Mouse (Mus musculus) forebrain, embryonic 10.5 days (tissue): ENCODE results near the gene Vmn2r117. TPM values are rescaled to one million over a fixed set of nuclear protein-coding genes. Genes with fewer than 3 reads are reported as not detected.
"Not testable (repeated sequence)": the region's sequence is repeated elsewhere in the genome, so short reads cannot be mapped to it uniquely, and the experiment has no call there.

Source experiments
- DNase-seq: peaks from one replicate; pipeline ENCODE4 v3.0.0-alpha.2; 2017; ENCODE audit warnings: low spot score; ENCODE audit errors: extremely low spot score
- H3K27ac ChIP-seq: fragments of 300-500 bp; sonication (generic); 2 replicates; pipeline ENCODE4 v1.5.1; 2016; ENCODE audit warnings: mild to moderate bottlenecking
- H3K27me3 ChIP-seq: fragments of 300-500 bp; sonication (generic); 2 replicates; pipeline ENCODE4 v1.6.1; 2016; ENCODE audit warnings: mild to moderate bottlenecking; ENCODE audit not compliant: poor library complexity, severe bottlenecking
- H3K36me3 ChIP-seq: fragments of 300-500 bp; sonication (generic); replicated peaks from 2 replicates; pipeline ENCODE4 v1.6.1; 2016; ENCODE audit warnings: mild to moderate bottlenecking, moderate library complexity
- H3K4me1 ChIP-seq: fragments of 300-500 bp; sonication (generic); 2 replicates; pipeline ENCODE4 v1.6.1; 2016
- H3K4me3 ChIP-seq: fragments of 300-500 bp; sonication (generic); 2 replicates; pipeline ENCODE4 v1.5.1; 2016; ENCODE audit warnings: mild to moderate bottlenecking, moderate library complexity
- H3K9me3 ChIP-seq: fragments of 300-500 bp; sonication (generic); 2 replicates; pipeline ENCODE4 v1.6.1; 2016; ENCODE audit warnings: mild to moderate bottlenecking, moderate library complexity
- WGBS: fragments of 180-500 bp; shearing (Covaris S2); methylation state at CpG from one replicate; pipeline ENCODE4 v1.1.7; 2016; 5-methylcytosine and 5-hydroxymethylcytosine counted together
- polyA plus RNA-seq: library from polyadenylated mRNA; unstranded; fragments of >200 nt; fragmentation: Nextera tagmentation; extraction: Ambion mirVana; gene quantifications from 2 replicates; pipeline ENCODE4 v1.2.1, GENCODE M21; 2016

Vmn2r117 gene
- not detected in 2 replicates for polyA plus RNA-seq

- H3K27me3 ChIP-seq, H3K9me3 ChIP-seq, H3K4me3 ChIP-seq, H3K36me3 ChIP-seq, H3K27ac ChIP-seq, H3K4me1 ChIP-seq, DNase-seq: not testable (repeated sequence)
- WGBS = 57% methylated on average over 1 of the region's 1 CpGs
Observed at GRCm38 (mm10) chr17:23479599-23479998, at the start of gene Vmn2r117. TSS of gene Vmn2r117 (minus strand) at chr17:23479699.

- not testable (repeated sequence) for H3K9me3 ChIP-seq, H3K36me3 ChIP-seq, DNase-seq, H3K4me1 ChIP-seq, H3K27me3 ChIP-seq, H3K4me3 ChIP-seq, H3K27ac ChIP-seq
- 72% methylated on average over 30 of the region's 30 CpGs for WGBS
Observed at GRCm38 (mm10) chr17:23522941-23523732, 43.6 kb upstream of the Vmn2r117 start.

GRCm38 (mm10) chr17:23518701-23519423, 39.4 kb upstream of the Vmn2r117 start:
- H3K27me3 ChIP-seq = no peaks in the 10 kb centered on the region
- H3K4me1 ChIP-seq = no peaks in the 10 kb centered on the region
- WGBS = 74% methylated on average over 2 of the region's 2 CpGs
- no peaks in the 10 kb centered on the region for H3K36me3 ChIP-seq
- H3K9me3 ChIP-seq = peaks cover 7% of the 10 kb centered on the region; the same call in 1 of the 2 replicates
- DNase-seq = no peak
- no peak overlapping the region for H3K27ac ChIP-seq
- no peak overlapping the region for H3K4me3 ChIP-seq

GRCm38 (mm10) chr17:23433150-23433679, 46.3 kb downstream of the Vmn2r117 start:
- no peak overlapping the region for H3K4me3 ChIP-seq
- WGBS = 81% methylated on average over 6 of the region's 6 CpGs
- H3K27me3 ChIP-seq = no peaks in the 10 kb centered on the region
- H3K4me1 ChIP-seq = no peaks in the 10 kb centered on the region
- H3K27ac ChIP-seq = no peak overlapping the region
- no peak for DNase-seq
- H3K9me3 ChIP-seq = peaks cover 22% of the 10 kb centered on the region
- no peaks in the 10 kb centered on the region for H3K36me3 ChIP-seq

Other genes with a start within 250 kb of the Vmn2r117 start
- not detected in 2 replicates for gene Vmn2r114, start 167.2 kb downstream of the Vmn2r117 start, polyA plus RNA-seq
- not detected in 2 replicates for gene Vmn2r115, start 136.0 kb downstream of the Vmn2r117 start, polyA plus RNA-seq
- not detected in 2 replicates for gene Vmn2r116, start 95.1 kb downstream of the Vmn2r117 start, polyA plus RNA-seq
- 27.6 and 29.9 TPM in 2 replicates for gene Zfp213, start 84.5 kb upstream of the Vmn2r117 start, polyA plus RNA-seq
- gene Zfp13, start 119.8 kb upstream of the Vmn2r117 start, polyA plus RNA-seq = 22.1 and 22.2 TPM in 2 replicates
- 0.42 and 0.65 TPM in 2 replicates for gene Zscan10, start 121.2 kb upstream of the Vmn2r117 start, polyA plus RNA-seq
- gene Mmp25, start 165.6 kb upstream of the Vmn2r117 start, polyA plus RNA-seq = 0.77 and 0.84 TPM in 2 replicates
- 0.27 and 0.37 TPM in 2 replicates for gene Bicdl2, start 180.8 kb upstream of the Vmn2r117 start, polyA plus RNA-seq
- 28.0 and 29.0 TPM in 2 replicates for gene Hcfc1r1, start 193.9 kb upstream of the Vmn2r117 start, polyA plus RNA-seq
- gene Thoc6, start 194.2 kb upstream of the Vmn2r117 start, polyA plus RNA-seq = 77.8 and 78.8 TPM in 2 replicates
- gene Tnfrsf12a, start 197.8 kb upstream of the Vmn2r117 start, polyA plus RNA-seq = 3.9 and 4.6 TPM in 2 replicates
- 28.5 and 32.8 TPM in 2 replicates for gene Cldn6, start 199.6 kb upstream of the Vmn2r117 start, polyA plus RNA-seq
- 7.4 and 10.1 TPM in 2 replicates for gene Cldn9, start 204.3 kb upstream of the Vmn2r117 start, polyA plus RNA-seq
- gene 1520401A03Rik, start 243.1 kb upstream of the Vmn2r117 start, polyA plus RNA-seq = 0.06 TPM in 1 of 2 replicates, not detected in the other
- gene Pkmyt1, start 246.6 kb upstream of the Vmn2r117 start, polyA plus RNA-seq = 63.3 and 64.5 TPM in 2 replicates